Mouse (Mus musculus): ENCODE measurements around the gene Nckap1l.

DNA sequence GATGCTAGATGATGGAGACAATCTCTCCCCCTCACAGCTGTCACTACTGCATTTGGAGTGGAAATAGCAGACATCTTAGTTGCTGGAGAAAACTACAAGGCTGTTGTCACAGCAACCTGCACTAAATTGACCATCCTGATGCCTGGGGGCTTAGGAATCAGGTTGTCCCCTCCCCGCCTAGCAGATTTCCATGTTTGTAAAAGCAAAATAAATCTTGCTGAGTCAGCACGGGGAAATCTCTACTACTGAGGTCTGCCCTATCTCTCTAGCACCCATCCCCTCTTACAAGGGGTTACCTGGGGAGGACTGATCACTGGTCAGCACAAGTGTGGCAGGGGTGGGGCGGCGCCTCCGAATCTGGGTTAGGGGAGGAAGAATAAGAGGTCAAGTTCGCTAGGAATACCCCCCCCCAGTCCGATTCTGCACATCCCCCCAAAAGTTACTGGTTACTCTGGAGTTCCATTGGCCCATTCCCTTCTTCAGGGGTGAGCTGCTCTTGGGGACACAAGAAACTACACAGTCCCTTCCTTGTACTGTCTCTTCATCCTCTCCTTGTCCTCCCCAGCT, 80.5 kb downstream of the Nckap1l start:
- TF ChIP-seq CTCF (conservative IDR thresholded peaks at IDR 0.05; ENCODE audit: low read length) = no peak
- no peak for TF ChIP-seq NANOG (IDR thresholded peaks at IDR 0.05; ENCODE audit: borderline replicate concordance, low read length)

Data from E14TG2a.4 (cell line).